Mouse (Mus musculus) liver, adult (tissue): ENCODE measurements at regions not wholly inside any gene's neighbourhood (a gene's known extent, or its start where the extent isn't known, plus 50 kb on each side); places are given as distances from the start of the nearest gene placed in this dataset.
A peak's percentile ranks its signal among the peaks of the same experiment; 100 is the strongest.

Source experiments
- GATA4 ChIP-seq: IDR thresholded peaks from 2 replicates; pipeline ENCODE4 v1.6.1; 2014; ENCODE audit warnings: mild to moderate bottlenecking, low read length; ENCODE audit not compliant: insufficient replicate concordance

DNA sequence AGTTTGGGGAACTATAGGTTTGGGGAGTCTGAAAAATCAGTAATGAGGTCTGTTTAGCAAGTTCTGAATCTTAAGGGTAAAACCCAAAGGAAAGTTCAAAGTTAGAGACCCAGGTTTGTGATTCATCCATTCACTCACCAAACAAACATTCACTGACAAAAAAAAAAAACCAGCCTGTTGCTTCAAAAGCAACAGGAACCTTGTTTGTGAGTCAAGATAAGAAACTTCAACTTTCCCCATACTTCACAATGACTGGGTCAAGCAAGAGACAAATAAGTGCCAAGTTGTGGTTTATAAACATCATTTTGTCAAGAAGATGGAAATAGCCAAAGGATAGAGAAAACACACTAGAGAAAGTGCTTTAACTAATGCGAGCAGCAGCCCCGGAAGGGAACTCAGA is 266.9 kb upstream of the Fn1 start:
- TF ChIP-seq GATA4 = no peak

DNA sequence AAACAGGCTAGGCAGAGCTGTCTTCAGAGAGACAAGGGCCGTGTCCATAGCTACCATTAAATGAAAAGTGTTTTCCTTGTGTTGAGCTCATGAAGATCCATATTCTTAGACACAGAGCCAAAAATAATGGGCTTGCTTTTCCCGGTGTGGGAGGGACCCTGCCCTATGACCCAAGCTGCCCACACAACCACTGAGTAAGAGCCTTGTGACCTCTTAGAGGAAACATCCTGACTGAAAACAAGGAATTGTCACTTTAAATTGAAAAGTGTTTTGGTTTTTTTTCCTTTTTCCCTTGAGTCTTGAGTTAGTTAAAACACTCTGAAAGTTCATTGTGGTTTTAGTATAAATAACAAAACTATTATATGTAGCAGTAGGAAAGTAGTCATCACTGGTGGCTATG is 264.0 kb upstream of the Fn1 start:
- TF ChIP-seq GATA4 = no peak

DNA sequence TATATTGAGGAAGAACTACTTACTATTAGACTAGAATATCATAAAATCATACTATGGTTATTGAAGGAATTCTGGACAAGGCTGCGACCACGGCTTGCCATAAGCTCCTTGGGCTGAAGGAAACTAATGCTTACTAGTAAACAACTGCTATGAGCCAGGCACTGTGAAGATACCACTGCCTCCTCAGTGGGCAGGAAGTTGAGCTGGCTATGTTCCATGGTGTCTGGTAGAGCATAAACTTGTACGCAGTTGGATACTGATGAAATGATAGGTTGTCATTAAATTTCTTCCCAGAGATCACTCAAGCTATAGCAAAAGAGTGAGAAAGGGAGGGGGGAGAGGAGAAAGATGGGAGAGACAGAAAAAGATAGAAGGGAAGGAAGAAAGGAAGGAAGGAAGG is 261.4 kb upstream of the Fn1 start:
- TF ChIP-seq GATA4 = no peak

DNA sequence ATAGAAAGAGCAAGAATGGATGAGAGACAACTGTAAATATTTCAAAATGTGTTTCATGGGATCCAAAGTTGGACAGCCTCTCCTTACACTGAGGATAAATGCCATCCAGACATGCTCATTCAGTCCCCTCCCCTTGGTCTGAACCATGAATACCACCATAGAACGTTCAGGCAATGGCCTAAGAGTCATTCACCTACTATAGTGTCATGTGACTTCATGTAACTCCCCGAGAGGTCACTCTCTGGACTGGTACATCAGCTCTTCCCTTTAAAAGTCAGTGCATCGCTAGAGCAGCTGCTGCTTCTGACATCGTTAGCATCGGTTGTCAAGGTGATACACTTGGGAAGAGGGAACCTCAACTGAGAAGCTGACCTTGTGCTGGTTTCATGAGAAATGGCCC is 260.2 kb upstream of the Fn1 start:
- TF ChIP-seq GATA4 = no peak

DNA sequence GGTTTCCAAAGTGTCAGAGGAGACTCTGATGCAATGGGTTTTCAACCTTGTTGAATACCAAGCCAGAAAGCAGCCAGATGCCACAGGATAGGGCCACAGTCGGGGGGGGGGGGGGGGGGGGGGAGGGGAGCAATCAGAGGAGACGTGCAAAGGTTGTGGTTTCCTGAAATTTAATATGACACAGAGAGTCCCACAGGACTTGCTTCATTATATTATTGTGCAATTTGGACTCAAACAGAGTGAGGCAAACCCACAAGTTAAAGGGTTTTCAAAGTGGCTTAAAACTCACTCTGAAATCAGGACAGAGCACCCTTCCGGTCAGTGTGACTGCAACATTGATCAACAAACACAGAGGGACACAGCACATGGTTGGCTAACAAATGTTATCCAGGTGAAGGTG is 259.4 kb upstream of the Fn1 start:
- TF ChIP-seq GATA4 = peak; percentile 25; the same call in 1 of the 2 replicates

DNA sequence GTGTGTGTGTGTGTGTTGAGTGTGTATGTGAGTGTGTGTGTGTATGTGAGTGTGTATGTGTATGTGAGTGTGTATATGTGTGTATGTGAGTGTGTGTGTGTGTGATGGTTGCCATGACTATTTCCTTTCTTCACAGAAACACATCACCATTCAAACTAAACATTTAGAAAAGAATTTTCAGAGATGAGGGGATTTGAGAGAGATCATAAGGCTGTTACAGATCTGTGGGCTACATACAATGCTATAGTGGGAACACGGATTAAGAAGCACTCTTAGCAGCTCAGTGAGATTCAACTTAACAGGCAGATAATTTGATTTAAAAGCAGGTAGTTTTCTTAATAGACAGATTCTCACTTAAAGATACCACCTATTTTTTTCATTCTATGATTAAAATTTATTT is 257.1 kb upstream of the Fn1 start:
- no peak for TF ChIP-seq GATA4

DNA sequence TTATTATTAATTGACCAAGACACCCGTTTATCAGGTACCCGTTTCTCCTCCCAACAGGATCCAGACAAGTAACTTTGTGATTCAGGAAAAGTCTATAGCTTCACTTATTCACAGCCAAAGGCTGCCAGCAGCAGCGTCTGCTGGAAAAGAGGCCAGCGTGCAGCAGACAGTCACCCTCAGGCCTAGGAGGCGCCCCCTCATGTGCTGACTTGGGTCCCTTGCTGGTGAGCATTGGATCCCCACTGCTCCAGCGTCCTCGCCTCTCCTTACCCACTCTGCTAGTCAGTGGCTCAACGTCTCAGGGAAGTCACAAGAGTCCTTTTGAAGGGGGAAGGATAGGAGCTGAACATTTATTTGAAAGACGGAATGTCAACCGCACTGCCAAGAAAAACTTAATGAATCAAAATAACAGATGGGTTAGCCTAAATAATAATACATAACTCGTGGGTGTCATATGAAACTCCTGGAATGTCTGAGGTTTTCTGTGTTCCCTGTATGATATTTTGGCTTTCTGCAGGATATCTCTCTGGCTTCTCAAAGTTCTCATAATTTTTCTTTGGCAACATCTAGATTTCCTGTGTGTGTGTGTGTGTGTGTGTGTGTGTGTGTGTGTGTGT is 256.6 kb upstream of the Fn1 start:
- no peak for TF ChIP-seq GATA4

DNA sequence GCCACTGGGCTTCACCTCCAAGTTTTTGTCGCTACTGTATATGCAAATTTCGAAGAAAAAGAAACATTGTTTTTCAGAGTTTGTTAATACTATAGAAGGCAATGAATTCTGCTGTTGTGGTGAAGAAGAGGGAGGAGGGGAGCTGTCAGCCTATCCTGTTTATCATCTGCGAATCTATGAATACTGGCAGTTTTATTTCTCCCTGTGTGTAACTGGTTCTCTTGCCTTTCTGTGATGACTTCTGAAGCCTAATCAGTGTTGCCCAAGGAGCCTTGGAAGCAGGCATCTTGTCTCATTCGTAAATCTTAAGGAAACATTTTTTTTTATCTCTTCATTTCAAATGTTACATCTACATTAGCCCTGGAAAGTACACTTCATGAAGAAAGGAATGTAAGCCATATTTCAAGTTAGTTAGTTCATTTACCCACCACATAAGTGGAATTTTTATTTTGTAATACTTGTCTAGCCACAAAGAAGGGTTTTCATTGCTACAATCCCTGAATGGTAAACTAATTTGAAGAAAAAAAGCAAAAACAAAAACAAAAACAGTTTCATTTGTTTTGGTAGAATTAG is 251.5 kb upstream of the Fn1 start:
- no peak for TF ChIP-seq GATA4

DNA sequence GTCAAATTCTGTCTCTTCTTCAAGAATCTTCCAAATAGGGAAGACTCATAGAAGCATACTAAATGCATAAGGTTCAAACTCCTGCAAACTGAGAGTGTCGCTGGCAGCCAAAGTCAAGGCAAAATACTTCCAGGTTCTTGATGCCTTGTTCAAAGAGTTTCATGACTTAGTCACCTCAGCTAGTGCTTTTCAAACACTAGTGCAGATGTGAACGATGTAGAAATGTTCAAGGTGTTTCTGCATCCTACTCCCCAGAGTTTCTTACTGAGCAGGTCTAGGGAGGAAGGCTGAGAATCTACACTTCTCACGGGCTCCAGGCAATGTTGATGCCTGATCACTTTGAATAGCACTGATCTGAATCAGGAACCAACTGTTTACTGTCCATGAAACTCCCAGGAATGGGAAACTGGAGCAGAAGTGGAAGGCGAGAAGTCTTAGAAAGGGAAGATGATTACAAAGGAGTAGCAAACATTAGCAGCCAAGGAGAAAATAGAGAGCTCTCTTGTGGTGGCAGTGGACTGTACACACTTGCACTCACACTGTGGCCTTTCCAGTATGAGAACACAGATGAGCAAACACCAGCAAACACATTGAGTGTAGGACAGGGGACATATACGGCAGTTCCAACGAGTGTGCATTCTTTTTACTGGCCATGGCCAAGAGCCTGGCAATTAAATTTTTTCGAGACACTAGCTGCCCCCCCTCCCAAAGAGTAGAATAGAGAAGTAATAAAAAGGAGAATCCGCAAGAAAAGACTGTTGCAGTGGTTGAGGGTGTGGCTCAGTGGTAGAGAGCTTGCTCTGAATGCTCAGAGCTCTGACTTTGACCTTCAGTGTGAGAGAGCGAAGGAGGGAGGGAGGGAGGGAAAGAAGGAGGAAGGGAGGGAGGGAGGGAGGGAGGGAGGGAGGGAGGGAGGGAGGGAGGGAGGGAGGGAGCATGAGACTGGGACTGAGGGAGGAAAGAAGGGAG is 247.4 kb upstream of the Fn1 start:
- TF ChIP-seq GATA4 = no peak

DNA sequence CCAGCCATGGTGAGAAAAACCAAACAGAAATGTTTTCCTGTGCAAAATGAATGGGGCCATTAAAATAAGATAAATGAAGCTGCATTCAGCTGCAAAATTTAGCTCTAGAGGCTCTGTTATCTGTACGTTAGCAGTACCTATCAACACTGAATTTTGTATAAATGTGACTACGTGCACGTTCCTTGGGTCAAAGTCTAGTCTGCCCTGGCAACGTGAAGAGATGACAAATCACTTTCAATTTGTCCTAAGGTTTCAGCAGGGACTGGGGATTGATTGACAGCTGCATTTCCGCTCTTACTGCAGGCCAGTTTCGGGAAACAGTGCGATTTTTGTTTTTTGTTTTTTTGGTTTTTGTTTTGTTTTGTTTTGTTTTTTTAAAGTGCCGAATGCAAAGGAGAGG is 246.1 kb upstream of the Fn1 start:
- TF ChIP-seq GATA4 = no peak

DNA sequence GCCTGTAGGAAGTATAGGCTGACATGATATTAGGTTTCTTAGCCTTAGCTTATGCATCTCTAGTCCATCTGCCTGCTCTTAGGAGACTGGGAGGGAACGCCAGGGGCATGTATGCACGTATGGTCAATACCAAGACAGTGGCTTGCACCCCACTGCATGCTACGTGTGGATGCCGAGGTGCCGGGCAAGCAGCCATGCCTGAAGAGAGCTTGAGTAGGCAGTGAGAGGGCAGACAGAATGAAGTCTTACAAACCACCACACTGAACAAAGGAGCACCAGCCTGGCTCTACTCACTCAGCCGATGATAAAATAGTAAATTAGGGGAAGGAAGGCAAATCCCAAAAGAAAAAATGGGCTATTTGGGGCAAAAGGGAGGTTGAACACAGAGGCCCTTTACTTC is 245.2 kb upstream of the Fn1 start:
- no peak for TF ChIP-seq GATA4

DNA sequence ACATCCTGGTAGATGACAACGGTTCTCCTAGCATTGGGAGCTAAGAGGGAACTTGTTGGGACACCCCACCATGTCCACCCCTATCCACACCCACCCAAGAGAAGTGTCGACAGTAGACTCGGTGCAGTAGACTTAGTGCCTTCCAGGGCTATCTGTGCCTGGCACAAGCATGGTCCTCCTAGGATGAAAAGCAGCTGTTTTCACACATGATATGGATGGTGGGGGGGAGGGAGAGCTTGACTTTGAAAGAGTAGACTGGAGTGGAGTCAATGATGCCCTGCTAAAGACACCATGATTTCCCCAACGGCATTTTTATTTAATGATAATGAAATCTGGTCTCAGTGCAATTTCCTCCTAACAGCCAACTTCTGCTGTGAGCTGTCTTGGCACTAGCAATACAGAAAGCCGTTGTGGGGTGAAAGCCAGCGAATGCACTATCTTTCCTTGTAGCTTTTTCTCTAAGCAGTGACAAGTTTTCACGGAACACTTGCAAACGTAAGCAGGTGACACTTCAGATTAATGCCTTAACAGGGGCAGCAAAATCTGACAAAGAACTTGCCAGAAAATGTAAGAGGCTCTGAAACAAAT is 244.6 kb upstream of the Fn1 start:
- no peak for TF ChIP-seq GATA4

DNA sequence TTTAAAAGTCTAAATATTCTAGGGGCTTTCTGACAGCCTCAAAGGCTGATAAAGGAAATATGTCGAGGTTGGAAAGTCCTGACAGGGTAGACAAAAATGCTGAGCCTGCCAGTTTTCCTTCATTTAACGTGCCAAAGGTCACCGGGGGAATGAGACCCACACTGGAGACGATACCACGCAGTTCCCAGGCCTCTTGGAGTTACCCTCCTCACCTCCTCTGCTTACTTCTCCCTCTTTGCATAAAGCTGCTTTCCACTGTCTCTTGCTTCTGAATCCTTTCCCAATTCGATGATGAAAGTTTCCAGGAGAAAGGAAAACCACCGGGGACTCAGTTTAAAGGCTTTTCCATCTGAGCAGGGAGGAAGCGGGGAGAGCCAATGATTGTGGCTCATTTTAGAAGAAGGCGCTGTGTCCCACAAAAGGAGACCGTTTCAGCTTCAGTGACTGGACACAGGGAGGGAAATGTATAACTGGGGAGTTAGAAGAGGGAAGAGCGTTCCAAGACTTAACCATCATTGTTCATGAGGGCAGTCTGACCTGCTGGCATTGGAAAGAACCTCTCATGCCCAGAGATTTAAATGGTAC is 243.2 kb upstream of the Fn1 start:
- TF ChIP-seq GATA4 = no peak

DNA sequence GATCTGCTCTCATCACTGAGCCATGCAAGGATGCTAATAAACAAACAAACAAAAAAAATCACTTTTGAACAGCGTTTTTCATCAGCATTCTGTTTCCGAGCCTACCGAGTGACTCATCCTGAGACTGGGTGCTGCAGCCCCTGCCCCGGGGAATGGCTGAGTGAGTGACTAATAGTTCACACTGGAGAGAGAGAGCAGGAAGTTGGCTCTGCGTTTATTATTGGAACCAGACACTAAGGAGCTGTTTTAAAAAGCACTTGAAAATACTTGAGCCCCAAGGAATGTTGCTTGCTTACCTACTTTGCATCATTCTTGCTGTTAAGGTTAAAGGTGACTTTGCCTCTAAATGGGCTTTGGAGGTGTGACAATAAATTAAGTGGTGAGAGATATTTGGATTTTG is 240.6 kb upstream of the Fn1 start:
- no peak for TF ChIP-seq GATA4

DNA sequence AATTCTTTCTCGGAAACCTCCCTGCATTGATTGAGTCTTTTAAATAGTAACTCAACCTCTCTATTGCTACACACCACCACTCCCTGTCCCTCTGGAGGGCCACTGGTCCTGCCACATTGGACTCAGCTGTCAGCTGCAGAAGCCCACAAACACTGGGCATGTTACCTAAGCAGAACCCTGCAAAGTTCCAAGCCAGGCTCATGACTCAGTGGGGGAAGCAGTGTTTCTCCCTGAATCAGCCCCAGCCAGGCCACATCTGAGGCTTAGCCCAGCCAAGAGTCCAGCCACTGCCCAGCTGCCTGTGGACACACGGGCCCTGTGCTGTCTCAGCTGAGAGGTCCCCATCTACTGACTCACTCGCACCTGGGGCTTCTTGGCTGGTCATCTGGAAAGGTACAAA is 234.8 kb upstream of the Fn1 start:
- TF ChIP-seq GATA4 = no peak
